Mouse (Mus musculus) G1E (cell line): ENCODE results near the gene Gnb4. TPM values are rescaled to one million over a fixed set of nuclear protein-coding genes. Genes with fewer than 3 reads are reported as not detected.

Source experiments
- ATAC-seq: 2 replicates; pipeline ENCODE4 v1.8.0; 2016; ENCODE audit warnings: mild to moderate bottlenecking; ENCODE audit not compliant: insufficient number of reproducible peaks, poor library complexity, low FRiP score, severe bottlenecking; ENCODE audit errors: extremely low read depth
- DNase-seq: peaks from one replicate; pipeline ENCODE4 v3.0.0; 2012; ENCODE audit warnings: low spot score
- H3K27me3 ChIP-seq: 2 replicates; pipeline ENCODE4 v1.6.1; 2012; ENCODE audit warnings: mild to moderate bottlenecking, low read length, inconsistent platforms; ENCODE audit not compliant: insufficient read depth
- H3K36me3 ChIP-seq: replicated peaks from 2 replicates; pipeline ENCODE3; 2012; ENCODE audit warnings: mild to moderate bottlenecking, inconsistent platforms
- H3K4me1 ChIP-seq: 2 replicates; pipeline ENCODE4 v1.6.1; 2012; ENCODE audit warnings: low read depth, low read length, inconsistent platforms, mixed read lengths; ENCODE audit not compliant: insufficient read depth
- H3K4me3 ChIP-seq: 2 replicates; pipeline ENCODE4 v1.5.1; 2012; ENCODE audit warnings: low read depth, mild to moderate bottlenecking, inconsistent platforms, low read length, moderate library complexity, mixed read lengths
- H3K9me3 ChIP-seq: replicated peaks from 2 replicates; pipeline ENCODE4 v1.6.1; 2012; ENCODE audit warnings: inconsistent platforms
- CTCF ChIP-seq: IDR thresholded peaks from 2 replicates; pipeline ENCODE4 v1.5.1; 2012; ENCODE audit warnings: low read depth, low read length, inconsistent platforms, mixed read lengths
- GATA1 ChIP-seq: IDR thresholded peaks from 2 replicates; pipeline ENCODE4 v1.6.1; 2012; ENCODE audit warnings: borderline replicate concordance, low read length, inconsistent platforms, mixed read lengths
- GATA2 ChIP-seq: IDR thresholded peaks from 2 replicates; pipeline ENCODE4 v1.6.1; 2012; ENCODE audit warnings: low read depth, low read length, inconsistent platforms, borderline replicate concordance
- POLR2AphosphoS5 ChIP-seq: IDR thresholded peaks from 2 replicates; pipeline ENCODE4 v1.6.1; 2012; ENCODE audit warnings: low read depth, low read length, inconsistent platforms; ENCODE audit not compliant: insufficient replicate concordance
- TAL1 ChIP-seq: conservative IDR thresholded peaks from 2 replicates; pipeline ENCODE4 v1.6.1; 2012; ENCODE audit warnings: low read depth, low read length, inconsistent platforms, mixed read lengths
- polyA plus RNA-seq: library from polyadenylated mRNA; stranded (reverse); fragments of >175 nt; gene quantifications from 2 replicates; pipeline ENCODE4 v1.2.3, GENCODE M21; 2012
- total RNA-seq, 2 experiments: library from RNA; stranded (forward) in 1 of 2; stranded (reverse) in 1 of 2; fragments of 200-1000 nt in 1 of 2; fragments of >200 nt in 1 of 2; fragmentation: Nextera tagmentation in 1 of 2; gene quantifications; 2 replicates each; pipeline ENCODE4 v1.2.3; 2014 to 2017

The Gnb4 gene
- total and polyA plus RNA-seq, 3 experiments, result 0.36 to 46.4 (median 1.7) TPM

DNA sequence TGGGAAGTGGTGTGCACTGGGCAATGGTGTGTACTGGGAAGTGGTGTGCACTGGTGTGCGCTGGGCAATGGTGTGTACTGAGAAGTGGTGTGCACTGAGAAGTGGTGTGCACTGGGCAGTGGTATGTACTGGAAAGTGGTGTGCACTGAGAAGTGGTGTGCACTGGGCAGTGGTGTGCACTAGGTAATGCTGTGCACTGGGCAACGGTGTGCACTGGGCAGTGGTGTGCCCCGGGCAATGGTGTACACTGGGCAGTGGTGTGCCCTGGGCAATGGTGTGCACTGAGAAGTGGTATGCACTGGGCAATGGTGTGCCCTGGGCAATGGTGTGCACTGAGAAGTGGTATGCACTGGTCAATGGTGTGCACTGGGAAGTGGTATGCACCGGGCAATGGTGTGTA lies 7.2 kb downstream of the Gnb4 start:
- Histone ChIP-seq H3K36me3 (no peaks in the 10 kb centered on the region), H3K9me3 (no peaks in the 10 kb centered on the region), H3K4me3 (peak overlapping the region; percentile 8; the same call in 1 of the 2 replicates), H3K27me3 (peaks cover 27% of the 10 kb centered on the region), H3K4me1 (no peaks in the 10 kb centered on the region; the same call in 1 of the 2 replicates)
- TF ChIP-seq CTCF (no peak), TAL1 (no peak), GATA1 (no peak), POLR2AphosphoS5 (no peak), GATA2 (no peak)
- no peak for DNase-seq
- ATAC-seq, result no peak

DNA sequence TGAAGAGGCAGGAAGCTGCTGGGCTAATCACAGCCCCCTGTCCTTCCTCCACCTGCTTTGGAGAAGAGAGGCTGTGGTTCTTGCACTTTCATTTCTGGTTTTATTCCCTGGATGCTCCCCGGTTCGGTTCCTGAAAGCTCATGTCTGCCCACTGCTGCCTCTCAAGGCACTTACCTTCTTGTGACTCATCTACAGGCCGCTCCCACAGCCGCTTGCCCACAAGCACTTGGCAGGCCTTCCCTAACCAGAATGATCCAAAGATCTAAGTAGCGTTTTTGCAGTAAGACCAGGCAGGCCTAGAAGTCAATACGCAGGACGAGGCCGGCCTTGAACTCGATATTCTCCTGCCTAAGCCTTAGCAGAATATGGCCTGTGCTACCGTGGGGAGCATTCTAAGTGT lies 15.3 kb downstream of the Gnb4 start:
- DNase-seq (no peak), ATAC-seq (no peak)
- Histone ChIP-seq H3K36me3 (no peaks in the 10 kb centered on the region), H3K27me3 (peaks cover 19% of the 10 kb centered on the region), H3K4me3 (no peak overlapping the region), H3K9me3 (no peaks in the 10 kb centered on the region), H3K4me1 (no peaks in the 10 kb centered on the region)
- TF ChIP-seq TAL1, result no peak
- no peak for TF ChIP-seq CTCF
- TF ChIP-seq GATA1, result no peak
- TF ChIP-seq POLR2AphosphoS5, result no peak
- TF ChIP-seq GATA2, result no peak

DNA sequence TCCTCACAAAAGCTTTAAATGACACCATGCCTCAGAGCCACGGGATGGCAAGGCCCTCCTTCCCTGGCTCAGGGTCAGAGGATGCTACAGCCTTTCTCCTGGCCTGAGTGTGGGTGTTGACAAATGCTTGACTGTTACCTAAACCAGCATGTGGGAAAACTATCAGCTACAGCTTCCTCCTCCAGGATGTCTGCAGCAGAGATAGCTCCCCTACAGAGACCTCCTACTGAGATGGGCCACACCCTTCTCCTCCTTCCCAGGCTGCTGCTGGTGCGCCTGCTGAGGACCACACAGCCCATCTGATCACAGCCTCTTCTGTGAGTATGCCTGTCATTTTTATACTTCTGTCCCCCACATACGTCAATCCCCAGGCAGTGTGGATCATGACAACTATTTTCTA lies 17.1 kb downstream of the Gnb4 start:
- no peaks in the 10 kb centered on the region for H3K9me3 ChIP-seq
- no peak; the same call in 1 of the 2 replicates for ATAC-seq

GRCm38 (mm10) chr3:32595080-32595479 lies 21.3 kb downstream of the Gnb4 start:
- TF ChIP-seq CTCF (no peak), GATA1 (no peak), TAL1 (no peak), GATA2 (no peak), POLR2AphosphoS5 (no peak)

More for the DNA sequence above, 17.1 kb downstream of the Gnb4 start:
- Histone ChIP-seq H3K4me3 (no peak overlapping the region), H3K4me1 (no peaks in the 10 kb centered on the region), H3K36me3 (no peaks in the 10 kb centered on the region), H3K27me3 (peaks cover 14% of the 10 kb centered on the region)
- TF ChIP-seq POLR2AphosphoS5 (no peak), GATA1 (no peak), GATA2 (no peak), TAL1 (no peak), CTCF (no peak)
- no peak for DNase-seq

DNA sequence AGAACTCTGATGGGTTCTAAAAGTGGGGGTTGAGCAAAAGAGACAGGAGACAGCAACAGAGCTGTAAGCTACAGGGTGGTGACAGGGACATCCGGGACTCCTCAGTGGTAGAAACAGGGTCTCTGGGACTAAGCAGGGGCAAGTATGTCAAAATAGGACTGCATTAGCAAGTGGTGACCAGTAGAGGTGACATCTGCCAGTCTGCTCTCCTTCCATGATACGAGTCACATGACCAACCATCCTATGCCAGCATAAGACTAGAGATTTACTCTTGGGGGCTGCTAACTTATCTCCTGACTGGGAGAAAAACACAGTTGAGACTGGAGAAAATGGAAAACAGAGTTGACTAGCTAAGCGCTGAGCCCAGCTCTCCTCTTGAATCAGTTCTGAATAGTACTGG lies 30.1 kb downstream of the Gnb4 start:
- Histone ChIP-seq H3K36me3 (peaks cover 22% of the 10 kb centered on the region), H3K27me3 (peaks cover 10% of the 10 kb centered on the region), H3K4me3 (no peak overlapping the region), H3K4me1 (no peaks in the 10 kb centered on the region), H3K9me3 (no peaks in the 10 kb centered on the region)
- no peak for TF ChIP-seq GATA1
- TF ChIP-seq CTCF, result no peak
- TF ChIP-seq GATA2, result no peak
- TF ChIP-seq POLR2AphosphoS5, result no peak
- no peak for TF ChIP-seq TAL1
- DNase-seq (no peak), ATAC-seq (no peak)

More at GRCm38 (mm10) chr3:32595080-32595479, 21.3 kb downstream of the Gnb4 start:
- DNase-seq (no peak), ATAC-seq (no peak)
- no peak overlapping the region for H3K4me3 ChIP-seq
- H3K9me3 ChIP-seq, result no peaks in the 10 kb centered on the region
- peaks cover 12% of the 10 kb centered on the region; the same call in 1 of the 2 replicates for H3K27me3 ChIP-seq
- H3K36me3 ChIP-seq, result no peaks in the 10 kb centered on the region
- H3K4me1 ChIP-seq, result no peaks in the 10 kb centered on the region

DNA sequence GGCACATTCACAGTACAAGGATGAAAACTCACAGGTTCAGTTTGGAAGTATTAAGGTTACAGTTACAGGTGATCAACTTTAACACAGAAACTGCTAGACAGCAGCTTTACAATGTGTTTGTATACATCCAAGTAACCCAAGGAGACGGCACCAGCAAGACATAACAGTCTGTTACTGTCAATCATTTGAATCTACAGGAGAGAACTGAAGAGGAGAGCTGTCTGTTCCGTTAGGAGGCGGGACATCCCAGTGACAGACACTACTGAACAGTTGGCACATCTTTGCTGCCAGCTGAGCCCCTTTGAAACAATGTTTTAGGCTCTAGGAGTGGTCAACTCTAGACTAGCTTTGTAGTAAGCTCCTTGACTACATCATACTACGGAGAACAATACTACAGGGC lies 32.9 kb downstream of the Gnb4 start:
- Histone ChIP-seq H3K36me3 (peaks cover 34% of the 10 kb centered on the region), H3K4me3 (no peak overlapping the region), H3K4me1 (no peaks in the 10 kb centered on the region), H3K27me3 (no peaks in the 10 kb centered on the region), H3K9me3 (no peaks in the 10 kb centered on the region)
- TF ChIP-seq TAL1 (no peak), CTCF (no peak), GATA1 (no peak), POLR2AphosphoS5 (no peak), GATA2 (no peak)
- ATAC-seq (no peak), DNase-seq (no peak)

- H3K36me3 ChIP-seq, result peaks cover 48% of the 10 kb centered on the region
- H3K4me1 ChIP-seq, result no peaks in the 10 kb centered on the region
- DNase-seq (no peak), ATAC-seq (no peak)
- no peak overlapping the region for H3K4me3 ChIP-seq
- no peak for TF ChIP-seq CTCF
- TF ChIP-seq GATA2, result no peak
- no peak for TF ChIP-seq POLR2AphosphoS5
- TF ChIP-seq GATA1, result no peak
- no peak for TF ChIP-seq TAL1
- no peaks in the 10 kb centered on the region for H3K9me3 ChIP-seq
- H3K27me3 ChIP-seq, result no peaks in the 10 kb centered on the region
Observed at GRCm38 (mm10) chr3:32581911-32582310, 34.5 kb downstream of the Gnb4 start.
